Mouse (Mus musculus): ENCODE measurements around the gene Rsph1. TPM values are rescaled to one million over a fixed set of nuclear protein-coding genes. Genes with fewer than 3 reads are reported as not detected.

Rsph1 gene
- 1 to 10 TPM; 2.9 to 4.3 TPM for total RNA-seq (2023)

DNA sequence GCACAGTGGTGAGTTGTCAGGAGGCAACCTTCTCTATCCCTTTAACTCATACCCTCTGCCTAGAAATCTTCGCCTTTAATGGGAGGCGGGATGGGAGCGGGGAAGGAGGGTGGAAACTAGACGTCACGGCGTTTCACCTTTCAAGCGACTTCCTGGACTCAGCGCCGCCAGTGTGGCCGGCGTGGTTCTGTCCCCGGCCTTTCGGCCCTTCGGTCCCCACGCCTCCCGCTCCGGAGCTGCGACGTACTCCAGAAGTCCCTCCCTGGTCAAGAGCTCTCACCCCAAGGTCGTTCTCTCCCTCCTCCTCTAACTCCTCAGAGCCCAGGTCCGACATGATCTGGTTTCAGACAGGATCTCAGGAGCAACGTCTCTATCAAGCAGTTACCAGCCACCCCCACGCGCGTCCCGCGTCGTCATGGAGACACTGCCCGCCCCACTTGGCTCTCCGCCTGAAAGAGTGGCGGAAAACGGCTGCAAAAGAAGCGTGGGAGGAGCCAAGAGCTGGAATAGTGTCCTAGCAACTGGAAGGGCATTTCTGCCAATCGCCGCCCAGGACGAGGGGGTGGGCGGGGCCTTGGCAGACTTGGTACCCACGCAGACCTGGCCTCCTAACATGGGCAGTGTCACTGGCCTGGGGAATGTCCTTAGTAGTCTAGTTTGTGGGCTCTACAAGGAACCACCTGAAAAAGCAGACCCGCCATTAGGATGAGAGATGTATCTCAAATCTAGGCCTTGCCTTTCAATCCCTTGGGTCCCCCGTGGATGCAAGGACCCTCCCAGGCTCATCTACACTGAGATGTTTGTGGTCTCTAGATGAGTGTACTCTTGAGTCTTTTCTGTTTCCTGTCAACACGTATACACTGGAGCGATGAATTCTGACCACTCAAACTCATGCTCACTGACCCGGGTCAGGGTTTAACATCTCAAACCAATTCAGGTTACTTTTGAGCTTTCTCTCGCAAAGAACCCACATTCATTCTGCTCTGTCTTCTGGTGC, at the start of gene Rsph1:
Rsph1 (minus strand) TSS at position 462 of the 997 bp plus-strand sequence.

DNA sequence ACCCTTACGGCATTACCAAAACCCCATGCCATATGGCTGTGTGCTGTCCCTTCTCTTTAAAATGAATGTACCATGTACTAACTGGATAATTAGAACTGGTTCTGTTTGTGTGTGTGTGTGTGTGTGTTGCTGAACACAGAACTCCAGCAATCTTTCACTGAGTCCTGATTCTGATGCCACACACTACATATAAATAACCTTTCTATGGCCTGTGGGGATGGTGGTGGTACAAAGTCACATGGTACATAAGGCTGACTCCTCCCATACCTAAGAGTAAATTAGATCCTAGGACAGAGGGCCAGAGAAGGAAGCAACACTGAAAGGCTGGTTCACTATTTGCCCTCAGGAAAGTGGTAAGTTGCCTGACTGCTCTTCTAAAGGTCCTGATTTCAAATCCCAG, 9.3 kb upstream of the Rsph1 start, which contains the start of gene Slc37a1:
Slc37a1 (plus strand) TSS at position 301 of the 400 bp plus-strand sequence.

GRCm38 (mm10) chr17:31207771-31208334, 69.3 kb downstream of the Rsph1 start, which contains the start of gene Ubash3a:
Ubash3a (plus strand) TSS chr17:31207873.

Other genes with a start within 250 kb of the Rsph1 start
- gene Abcg1, start 219.7 kb downstream of the Rsph1 start, total RNA-seq (2023), result 10 to 100 TPM; 41.0 to 55.2 TPM
- gene Tff3, start 147.7 kb downstream of the Rsph1 start, total RNA-seq (2023), result not detected
- gene Tff2, start 133.1 kb downstream of the Rsph1 start, total RNA-seq (2023), result not detected
- gene Tff1, start 112.1 kb downstream of the Rsph1 start, total RNA-seq (2023), result not detected
- gene Tmprss3, start 78.4 kb downstream of the Rsph1 start, total RNA-seq (2023), result 1 to 10 TPM; 1.6 to 3.5 TPM
- gene Ubash3a, start 69.5 kb downstream of the Rsph1 start, total RNA-seq (2023), result 1 to 10 TPM; 7.4 to 8.5 TPM
- 10 to 100 TPM; 22.4 to 34.2 TPM for gene Slc37a1, start 9.4 kb upstream of the Rsph1 start, total RNA-seq (2023)
- not detected for gene Pde9a, start 108.8 kb upstream of the Rsph1 start, total RNA-seq (2023)
- gene Wdr4, start 242.6 kb upstream of the Rsph1 start, total RNA-seq (2023), result 10 to 100 TPM; 14.0 to 14.8 TPM
- 10 to 100 TPM; 95.6 to 97.6 TPM for gene Ndufv3, start 242.7 kb upstream of the Rsph1 start, total RNA-seq (2023)

Data from neutrophil, adult 59 days (primary cell).